Mouse (Mus musculus) embryonic fibroblast, embryonic 13.5 days (primary cell): ENCODE results near the gene Cdca5. TPM values are rescaled to one million over a fixed set of nuclear protein-coding genes. Genes with fewer than 3 reads are reported as not detected.
"Not testable (repeated sequence)": the region's sequence is repeated elsewhere in the genome, so short reads cannot be mapped to it uniquely, and the experiment has no call there.

Experiments
- H3K27ac ChIP-seq: 2 replicates; pipeline ENCODE4 v1.5.1; 2012; ENCODE audit warnings: low read length, control low read depth, inconsistent platforms; ENCODE audit not compliant: insufficient read depth
- H3K4me1 ChIP-seq: 2 replicates; pipeline ENCODE4 v1.6.1; 2011; ENCODE audit warnings: low read length; ENCODE audit not compliant: control insufficient read depth, insufficient read depth
- H3K4me3 ChIP-seq: 2 replicates; pipeline ENCODE4 v1.5.1; 2011; ENCODE audit warnings: mild to moderate bottlenecking, control low read depth, low read length; ENCODE audit not compliant: insufficient read depth
- CTCF ChIP-seq: IDR thresholded peaks from 2 replicates; pipeline ENCODE4 v1.5.1; 2011; ENCODE audit warnings: mild to moderate bottlenecking, control low read depth, low read length, moderate library complexity, borderline replicate concordance; ENCODE audit not compliant: insufficient read depth
- POLR2A ChIP-seq: IDR thresholded peaks from 2 replicates; pipeline ENCODE4 v1.6.1; 2011; ENCODE audit warnings: low read depth, mild to moderate bottlenecking, control low read depth, low read length, moderate library complexity
- polyA plus RNA-seq: library from polyadenylated mRNA; stranded (reverse); fragments of >200 nt; gene quantifications from 2 replicates; pipeline ENCODE4 v1.2.4, GENCODE M21; 2011; ENCODE audit warnings: low read depth; ENCODE audit not compliant: missing spikeins, insufficient read length

Cdca5 gene
- polyA plus RNA-seq, 1 experiment: 12.9 TPM

DNA sequence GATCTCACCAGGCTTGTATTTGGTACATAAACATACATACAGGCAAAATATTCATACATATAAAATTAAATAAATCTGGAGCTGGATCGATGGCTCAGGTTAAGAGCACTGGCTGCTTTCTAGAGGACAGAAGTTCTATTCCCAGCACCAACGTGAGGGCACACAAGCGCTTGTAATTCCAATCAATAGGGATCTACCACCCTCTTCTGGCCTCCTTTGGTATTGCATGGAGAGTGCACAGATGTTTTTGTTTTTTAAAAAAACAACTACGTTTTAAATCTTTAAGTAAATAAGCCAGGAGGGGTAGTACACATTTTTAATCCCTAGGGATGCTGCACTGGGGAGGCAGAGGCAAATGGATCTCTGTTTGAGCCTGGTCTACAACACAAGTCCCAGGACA, 41.5 kb downstream of the Cdca5 start:
- no peak overlapping the region for H3K4me3 ChIP-seq
- no peak overlapping the region for H3K27ac ChIP-seq
- H3K4me1 ChIP-seq: no peaks in the 10 kb centered on the region
- TF ChIP-seq CTCF: no peak
- no peak for TF ChIP-seq POLR2A

DNA sequence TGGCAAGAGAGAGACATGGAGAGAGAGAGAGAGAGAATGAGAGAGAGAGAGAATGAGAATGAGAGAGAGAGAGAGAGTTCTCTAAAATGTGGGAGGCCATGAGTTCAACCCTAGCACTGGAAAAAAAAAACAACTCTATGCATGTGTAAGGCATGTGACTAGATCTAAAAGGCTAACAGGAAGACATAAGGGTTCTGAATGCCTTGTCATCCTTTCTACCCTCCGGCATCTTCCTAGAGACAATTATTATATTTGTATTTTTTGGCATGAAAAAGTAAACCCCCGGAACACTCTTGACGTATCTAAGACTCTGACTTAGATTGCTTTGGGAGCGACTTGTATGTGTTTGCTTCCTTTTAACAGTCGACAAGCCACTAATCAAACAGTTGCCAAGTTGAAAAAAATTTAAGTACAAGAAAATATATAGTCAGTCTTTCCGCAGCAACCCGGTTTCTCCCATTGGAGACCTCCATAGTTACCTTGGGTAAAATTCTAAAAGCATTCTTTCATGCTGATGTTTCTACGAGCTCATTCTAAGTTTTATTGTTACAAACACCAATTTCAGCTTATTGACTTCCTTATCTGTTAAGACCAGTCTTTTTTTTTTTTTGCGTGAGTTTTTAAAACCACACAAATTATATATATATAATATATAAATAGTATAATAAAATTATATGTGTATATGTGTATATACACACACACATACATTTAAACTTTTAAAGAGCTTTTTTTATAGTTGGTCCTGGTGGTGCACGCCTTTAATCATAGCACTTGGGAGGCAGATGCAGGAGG, 42.2 kb downstream of the Cdca5 start:
- TF ChIP-seq CTCF: no peak
- no peak for TF ChIP-seq POLR2A

DNA sequence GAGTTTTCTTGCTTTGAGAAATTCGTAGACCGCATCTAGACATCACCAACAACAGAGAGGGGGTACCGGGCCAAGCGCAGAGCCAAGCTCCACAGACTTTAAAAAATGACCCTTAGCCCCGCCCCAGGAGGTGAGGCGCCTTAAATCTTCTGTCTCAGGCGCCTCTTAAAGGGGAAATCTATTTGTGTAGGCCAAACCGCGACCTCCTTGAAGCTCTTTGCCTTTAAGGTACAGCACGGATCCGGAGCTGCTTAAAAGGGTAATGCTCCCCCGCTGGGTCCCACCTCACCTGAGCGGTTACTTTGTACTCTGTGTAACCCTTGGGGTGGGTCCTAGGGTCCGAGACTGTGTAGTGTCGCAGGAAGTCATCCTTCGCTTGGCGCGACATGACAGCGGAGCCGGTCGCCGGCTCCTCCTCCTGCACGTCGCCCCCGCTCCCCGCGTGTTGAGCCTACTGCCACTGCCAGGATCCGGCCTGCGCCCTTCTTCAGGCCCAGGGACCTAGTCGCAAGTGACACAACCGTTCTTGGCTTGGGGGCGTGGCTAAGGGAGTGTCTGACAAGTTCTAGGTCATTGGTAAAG, 43.1 kb downstream of the Cdca5 start, which contains the start of gene Snx15:
Gene Snx15 (minus strand): TSS at position 545 of the 582 bp plus-strand sequence.
- Histone ChIP-seq H3K27ac (peak within 1 kb of the TSS; percentile 72), H3K4me3 (peak within 1 kb of the TSS; percentile 61), H3K4me1 (no peaks in the 10 kb centered on the region)
- TF ChIP-seq POLR2A: peak; percentile 72
- TF ChIP-seq CTCF: no peak

More for the DNA sequence above, 42.2 kb downstream of the Cdca5 start:
- H3K27ac ChIP-seq: peak overlapping the region; percentile 54
- H3K4me1 ChIP-seq: no peaks in the 10 kb centered on the region
- H3K4me3 ChIP-seq: peak overlapping the region; percentile 61

DNA sequence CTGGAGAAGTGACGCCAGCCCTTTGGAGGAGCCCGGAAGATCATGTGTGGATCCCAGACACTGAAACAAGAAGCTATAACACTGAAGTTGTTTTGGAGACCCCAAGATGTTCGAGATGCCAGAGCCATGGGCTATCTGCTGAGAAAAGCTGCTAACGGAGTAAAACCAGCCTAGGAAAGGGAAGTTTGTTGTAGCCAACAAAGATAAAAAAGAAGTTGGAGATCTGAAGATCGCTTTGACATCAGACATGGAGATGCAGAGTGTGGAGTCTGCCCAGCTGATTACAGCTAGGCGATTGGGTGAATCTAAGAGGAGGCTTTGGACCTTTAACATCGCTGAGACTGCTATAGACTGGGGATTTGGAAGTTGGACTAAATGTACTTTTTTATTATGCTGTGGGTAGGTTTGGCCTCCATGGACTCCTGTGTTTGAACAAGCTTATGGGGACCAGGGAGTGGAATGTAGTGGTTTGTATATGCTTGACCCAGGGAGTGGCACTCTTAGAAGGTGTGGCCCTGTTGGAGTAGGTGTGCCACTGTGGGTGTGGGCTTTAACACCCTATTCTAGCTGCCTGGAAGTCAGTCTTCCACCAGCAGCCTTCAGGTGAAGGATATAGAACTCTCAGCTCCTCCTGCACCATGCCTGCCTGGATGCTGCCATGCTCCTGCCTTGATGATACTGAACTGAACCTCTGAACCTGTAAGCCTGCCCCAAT, 45.8 kb downstream of the Cdca5 start:
- not testable (repeated sequence) for H3K4me1 ChIP-seq, H3K4me3 ChIP-seq, H3K27ac ChIP-seq

DNA sequence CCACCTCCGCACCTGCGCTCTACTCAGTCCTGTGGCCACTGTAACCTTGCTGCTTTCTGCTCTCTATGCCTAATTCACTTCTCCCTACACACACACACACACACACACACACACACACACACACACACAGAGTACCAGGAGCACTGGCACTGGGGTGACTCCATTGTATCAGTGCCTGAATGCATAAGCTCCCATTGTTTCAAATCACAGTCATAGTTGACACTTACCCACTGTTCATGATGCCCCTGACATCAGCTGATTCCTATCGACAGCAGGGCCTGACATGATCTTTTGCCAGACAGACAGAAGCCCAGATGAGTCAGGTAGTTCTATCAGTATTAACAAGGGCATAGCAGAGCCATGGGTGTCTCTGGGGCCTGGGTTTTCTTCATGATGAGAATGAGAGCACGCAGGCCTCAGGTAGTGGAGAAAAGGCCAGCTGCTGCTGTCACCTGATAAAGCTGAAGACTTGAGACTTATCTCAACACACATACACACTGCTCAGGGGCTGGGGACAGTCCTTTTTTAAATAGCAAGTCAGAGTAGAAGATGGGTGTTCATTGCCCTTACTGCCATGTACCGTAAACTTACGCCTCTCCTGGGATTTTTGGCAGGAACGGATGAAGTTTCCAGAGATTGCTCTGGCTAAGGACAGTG, 47.5 kb downstream of the Cdca5 start:
- peaks cover 9% of the 10 kb centered on the region for H3K4me1 ChIP-seq
- H3K4me3 ChIP-seq: no peak overlapping the region
- TF ChIP-seq POLR2A: no peak
- TF ChIP-seq CTCF: no peak
- no peak overlapping the region for H3K27ac ChIP-seq

DNA sequence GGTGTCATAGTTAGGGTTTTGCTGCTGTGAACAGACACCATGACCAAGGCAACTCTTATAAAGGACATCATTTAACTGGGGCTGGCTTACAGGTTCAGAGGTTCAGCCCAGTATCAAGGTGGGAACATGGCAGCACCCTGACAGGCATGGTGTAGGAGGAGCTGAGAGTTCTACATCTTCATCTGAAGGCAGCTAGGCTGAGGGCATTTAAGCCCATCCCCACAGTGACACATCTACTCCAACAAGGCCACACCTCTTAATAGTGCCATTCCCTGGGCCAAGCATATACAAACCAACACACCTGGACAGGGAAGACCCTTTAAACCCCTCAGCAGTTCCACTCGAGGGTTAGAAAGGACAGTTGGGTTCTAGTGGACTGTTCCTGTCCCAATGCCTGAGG, 48.4 kb downstream of the Cdca5 start:
- not testable (repeated sequence) for H3K4me3 ChIP-seq, H3K27ac ChIP-seq, H3K4me1 ChIP-seq

DNA sequence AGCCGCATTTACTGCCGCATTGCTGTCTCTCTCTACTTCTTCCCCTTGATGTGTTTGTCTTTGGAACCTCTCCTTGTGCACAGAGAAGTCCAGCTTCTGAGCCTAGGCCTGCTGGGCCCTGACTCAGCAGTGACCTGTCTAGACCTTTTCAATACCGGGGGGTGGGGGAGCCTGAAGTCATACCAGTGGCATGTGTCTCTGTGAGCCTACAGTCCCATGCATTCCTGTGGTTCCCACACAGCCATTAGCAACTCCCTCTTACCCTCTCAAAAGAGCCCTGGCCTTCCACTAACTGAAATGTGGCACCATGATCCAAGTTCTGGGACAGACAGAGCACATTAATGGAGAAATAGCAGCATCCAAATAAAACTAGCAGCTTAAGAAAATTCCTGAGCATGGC, 51.6 kb downstream of the Cdca5 start:
- H3K4me1 ChIP-seq: peaks cover 9% of the 10 kb centered on the region
- TF ChIP-seq POLR2A (no peak), CTCF (no peak)
- peak overlapping the region; percentile 95 for H3K27ac ChIP-seq
- H3K4me3 ChIP-seq: no peak overlapping the region

DNA sequence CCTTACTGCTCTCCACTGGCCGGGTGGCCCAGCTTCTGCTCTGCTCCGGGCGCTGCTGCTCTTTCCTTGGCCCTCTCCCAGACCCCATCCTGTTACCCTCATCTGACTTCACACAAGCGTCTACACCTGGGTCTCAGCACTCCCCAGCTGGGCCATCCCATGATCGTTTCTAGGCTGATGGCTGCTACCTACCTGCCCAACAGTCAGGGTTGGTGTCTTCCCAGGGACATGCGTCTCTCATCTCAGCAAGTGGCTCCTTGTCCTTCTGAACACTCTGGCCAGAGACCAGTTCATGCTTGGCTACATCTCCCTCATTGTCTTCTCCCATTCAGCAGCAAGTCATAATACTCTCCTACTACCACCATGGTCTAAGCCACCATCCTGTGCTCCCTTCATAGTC, 54.9 kb downstream of the Cdca5 start:
- TF ChIP-seq POLR2A (no peak), CTCF (no peak)
- Histone ChIP-seq H3K4me3 (no peak overlapping the region), H3K27ac (no peak overlapping the region), H3K4me1 (peaks cover 9% of the 10 kb centered on the region)

DNA sequence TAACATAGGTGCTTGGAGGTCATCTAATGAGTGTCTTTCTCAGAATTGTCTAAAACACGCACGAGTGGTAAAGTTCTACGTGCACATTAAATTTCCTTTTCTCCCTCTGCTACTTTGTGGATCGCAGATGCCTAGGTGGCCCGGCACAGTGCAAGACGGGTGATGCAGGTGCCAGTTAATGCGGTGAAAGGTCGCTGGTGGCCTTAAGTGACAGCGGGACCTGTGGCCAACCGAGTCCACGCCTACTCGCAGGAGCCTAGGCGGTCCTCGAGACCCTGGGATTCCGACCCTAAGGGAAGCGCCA, 55.5 kb downstream of the Cdca5 start:
- peak overlapping the region; percentile 93 for H3K27ac ChIP-seq
- H3K4me1 ChIP-seq: peaks cover 9% of the 10 kb centered on the region
- H3K4me3 ChIP-seq: peak overlapping the region; percentile 51
- no peak for TF ChIP-seq CTCF
- no peak; the same call in 1 of the 2 replicates for TF ChIP-seq POLR2A

DNA sequence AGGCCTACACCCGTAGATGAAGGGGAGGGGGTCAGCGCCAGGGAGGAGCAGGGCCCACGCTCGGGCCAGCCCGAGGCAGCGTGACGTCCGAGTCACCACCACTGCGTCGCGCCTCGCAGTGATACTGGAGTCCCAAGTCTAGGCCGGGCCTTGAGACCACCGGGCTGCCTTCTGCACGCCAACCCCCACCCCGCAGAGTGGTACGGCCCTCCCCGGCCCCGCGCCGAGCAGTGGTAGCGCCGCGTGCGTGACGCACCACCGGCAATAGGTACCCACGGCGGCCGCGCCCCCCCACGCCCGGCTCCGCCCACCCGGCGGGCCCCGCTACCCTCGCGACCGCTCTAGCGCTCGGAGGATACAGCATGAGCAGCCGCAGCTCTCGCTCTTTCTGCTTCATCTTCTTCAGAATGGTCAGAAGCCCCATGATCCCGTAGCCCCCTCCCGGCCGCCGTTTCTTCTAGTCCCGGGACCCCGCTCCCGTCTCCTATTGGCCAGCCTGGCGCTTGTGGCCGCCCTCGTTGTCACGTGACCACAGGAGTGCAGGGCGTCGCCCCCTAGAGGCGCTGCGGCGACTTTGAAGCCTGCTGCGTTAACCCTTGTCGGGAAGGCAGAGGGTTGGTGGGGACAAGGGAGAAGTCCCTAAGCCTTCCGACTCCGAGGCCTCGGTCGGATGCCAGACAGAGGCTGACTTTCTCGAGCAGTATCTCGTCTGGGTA, 56.1 kb downstream of the Cdca5 start, which contains the start of gene Batf2:
Gene Batf2 (plus strand): TSS at position 306 of the 716 bp plus-strand sequence.
- peak; percentile 60 for TF ChIP-seq POLR2A
- TF ChIP-seq CTCF: peak; percentile 76
- peak within 1 kb of the TSS; percentile 93 for H3K27ac ChIP-seq
- peaks cover 7% of the 10 kb centered on the region for H3K4me1 ChIP-seq
- peak within 1 kb of the TSS; percentile 51 for H3K4me3 ChIP-seq
